Mouse (Mus musculus): ENCODE measurements at regions not wholly inside any gene's neighbourhood (a gene's known extent, or its start where the extent isn't known, plus 50 kb on each side); places are given as distances from the start of the nearest gene placed in this dataset.

- DNase-seq (ENCODE audit: low spot score), result no peak
Measured at GRCm38 (mm10) chr1:92731353-92732282, 83.0 kb upstream of the Otos start.

GRCm38 (mm10) chr1:92730576-92730975, 81.9 kb upstream of the Otos start:
- peak; percentile 32 for DNase-seq (ENCODE audit: low spot score)

GRCm38 (mm10) chr1:92727961-92728360, 79.3 kb upstream of the Otos start:
- DNase-seq (ENCODE audit: low spot score), result no peak

GRCm38 (mm10) chr1:92727371-92727770, 78.7 kb upstream of the Otos start:
- no peak for DNase-seq (ENCODE audit: low spot score)

- no peak for DNase-seq (ENCODE audit: low spot score)
Measured at GRCm38 (mm10) chr1:92726341-92726740, 77.7 kb upstream of the Otos start.

GRCm38 (mm10) chr1:92724135-92724534, 75.5 kb upstream of the Otos start:
- DNase-seq (ENCODE audit: low spot score), result no peak

GRCm38 (mm10) chr1:92720567-92720966, 71.9 kb upstream of the Otos start:
- no peak for DNase-seq (ENCODE audit: low spot score)

- no peak for DNase-seq (ENCODE audit: low spot score)
Measured at GRCm38 (mm10) chr1:92719864-92720263, 71.2 kb upstream of the Otos start.

- no peak for DNase-seq (ENCODE audit: low spot score)
Measured at GRCm38 (mm10) chr1:92718108-92718507, 69.5 kb upstream of the Otos start.

GRCm38 (mm10) chr1:92714725-92715324, 66.2 kb upstream of the Otos start:
- DNase-seq (ENCODE audit: low spot score), result peak; percentile 81

- peak; percentile 44 for DNase-seq (ENCODE audit: low spot score)
Measured at GRCm38 (mm10) chr1:92712366-92712765, 63.7 kb upstream of the Otos start.

GRCm38 (mm10) chr1:92710321-92710839, 61.7 kb upstream of the Otos start:
- no peak for DNase-seq (ENCODE audit: low spot score)

GRCm38 (mm10) chr1:92709190-92709850, 60.7 kb upstream of the Otos start:
- DNase-seq (ENCODE audit: low spot score), result no peak

- DNase-seq (ENCODE audit: low spot score), result no peak
Measured at GRCm38 (mm10) chr1:92707917-92708897, 59.6 kb upstream of the Otos start.

GRCm38 (mm10) chr1:92707441-92707840, 58.8 kb upstream of the Otos start:
- no peak for DNase-seq (ENCODE audit: low spot score)

GRCm38 (mm10) chr1:92703903-92704302, 55.3 kb upstream of the Otos start:
- DNase-seq (ENCODE audit: low spot score), result peak; percentile 62

GRCm38 (mm10) chr1:92703270-92703669, 54.6 kb upstream of the Otos start:
- DNase-seq (ENCODE audit: low spot score), result no peak

- no peak for DNase-seq (ENCODE audit: low spot score)
Measured at GRCm38 (mm10) chr1:92700107-92700506, 51.5 kb upstream of the Otos start.

- peak; percentile 43 for DNase-seq (ENCODE audit: low spot score)
Measured at GRCm38 (mm10) chr1:92699697-92700096, 51.1 kb upstream of the Otos start.

- DNase-seq (ENCODE audit: low spot score), result peak; percentile 82
Measured at GRCm38 (mm10) chr1:92699048-92699447, 50.4 kb upstream of the Otos start.

GRCm38 (mm10) chr1:92698541-92698940, 49.9 kb upstream of the Otos start:
- DNase-seq (ENCODE audit: low spot score), result no peak

All from MN1 (cell line).